Mouse (Mus musculus): ENCODE results near the gene Sstr5. TPM values are rescaled to one million over a fixed set of nuclear protein-coding genes. Genes with fewer than 3 reads are reported as not detected.

The Sstr5 gene
- polyA plus RNA-seq, 1 experiment: not detected

DNA sequence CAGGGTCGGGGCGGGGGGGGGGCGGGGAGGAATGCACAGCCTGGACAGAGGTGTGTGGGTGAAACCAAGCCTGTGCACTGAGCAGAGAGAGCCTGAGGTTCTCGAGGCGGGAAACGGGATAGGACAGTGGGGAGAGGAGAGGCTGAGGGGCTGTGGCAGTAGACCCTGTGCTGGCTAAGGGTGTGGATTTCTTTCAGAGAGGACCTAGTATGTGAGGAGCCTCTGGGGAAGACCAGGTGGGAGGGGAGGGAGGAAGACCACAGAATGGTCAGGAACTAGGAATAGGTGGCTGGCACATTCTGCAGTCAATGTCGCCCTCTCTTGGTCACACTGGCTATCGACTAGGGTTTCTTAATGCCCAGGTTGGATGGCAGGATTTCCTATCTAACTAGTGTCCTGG lies 27.3 kb downstream of the Sstr5 start:
- TF ChIP-seq POLR2A (IDR thresholded peaks at IDR 0.05; ENCODE audit: insufficient read length, low read depth) (no peak), CEBPB (IDR thresholded peaks at IDR 0.05; ENCODE audit: insufficient read depth, poor library complexity, severe bottlenecking) (no peak), POLR2AphosphoS2 (IDR thresholded peaks at IDR 0.05; ENCODE audit: insufficient read length, low read depth) (no peak), E2F4 (IDR thresholded peaks at IDR 0.05; ENCODE audit: insufficient read depth) (no peak), MAX (IDR thresholded peaks at IDR 0.05; ENCODE audit: low read depth) (no peak), TCF12 (IDR thresholded peaks at IDR 0.05; ENCODE audit: insufficient read depth, poor library complexity, severe bottlenecking) (no peak), TCF3 (IDR thresholded peaks at IDR 0.05; ENCODE audit: insufficient read length, low read depth) (no peak), MYOD1 (IDR thresholded peaks at IDR 0.05; ENCODE audit: control insufficient read depth in 1 of 3, insufficient read length in 2 of 3, low read depth in 2 of 3) (no peak)
- no peaks in the 10 kb centered on the region for H3K79me2 ChIP-seq (ENCODE audit: control insufficient read depth, insufficient read depth)
- H3K36me3 ChIP-seq (ENCODE audit: control insufficient read depth, insufficient read depth): no peaks in the 10 kb centered on the region
- H3ac ChIP-seq (ENCODE audit: control insufficient read depth, insufficient read length): no peak overlapping the region
- no peak overlapping the region for H3K4me3 ChIP-seq
- H3K27me3 ChIP-seq (ENCODE audit: control insufficient read depth, insufficient read depth, insufficient read length): peaks cover 58% of the 10 kb centered on the region
- no peak overlapping the region for H3K4me2 ChIP-seq (ENCODE audit: low read depth)

DNA sequence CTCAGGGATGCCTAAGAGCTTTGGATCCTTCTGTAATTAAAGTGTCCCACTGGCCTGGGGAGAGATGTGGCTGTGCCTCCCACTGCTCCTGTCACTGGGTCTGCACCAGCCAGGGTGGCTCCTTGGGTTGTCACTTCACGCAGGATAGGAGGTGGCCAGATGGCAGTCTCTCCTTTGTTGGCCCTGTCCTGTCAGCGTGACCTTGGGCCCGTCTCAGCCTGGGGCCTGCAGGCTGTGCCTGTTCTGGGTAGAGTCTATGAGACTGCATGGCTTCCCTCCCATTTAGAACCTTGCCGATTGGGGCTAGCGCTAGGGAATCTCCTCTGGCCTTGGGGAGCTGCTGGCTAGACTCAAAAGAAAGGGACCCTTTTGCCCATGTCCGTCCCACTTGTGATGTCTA lies 28.8 kb downstream of the Sstr5 start:
- H3K79me2 ChIP-seq (ENCODE audit: control insufficient read depth, insufficient read depth): no peaks in the 10 kb centered on the region
- no peak for TF ChIP-seq MYOD1 (IDR thresholded peaks at IDR 0.05; ENCODE audit: control insufficient read depth in 1 of 3, insufficient read length in 2 of 3, low read depth in 2 of 3)
- no peak for TF ChIP-seq USF1 (IDR thresholded peaks at IDR 0.05; ENCODE audit: low read depth)
- TF ChIP-seq REST (IDR thresholded peaks at IDR 0.05; ENCODE audit: insufficient read depth, insufficient read length): no peak
- TF ChIP-seq TCF12 (IDR thresholded peaks at IDR 0.05; ENCODE audit: insufficient read depth, poor library complexity, severe bottlenecking): no peak
- TF ChIP-seq MYOG (IDR thresholded peaks at IDR 0.05; ENCODE audit: control insufficient read depth in 1 of 3, insufficient read depth in 1 of 3, insufficient read length in 2 of 3, low read depth in 2 of 3): no peak
- no peak overlapping the region for H3K4me2 ChIP-seq (ENCODE audit: low read depth)
- no peaks in the 10 kb centered on the region for H3K36me3 ChIP-seq (ENCODE audit: control insufficient read depth, insufficient read depth)
- no peak overlapping the region for H3ac ChIP-seq (ENCODE audit: control insufficient read depth, insufficient read length)
- no peak overlapping the region for H3K4me3 ChIP-seq
- peaks cover 45% of the 10 kb centered on the region for H3K27me3 ChIP-seq (ENCODE audit: control insufficient read depth, insufficient read depth, insufficient read length)

DNA sequence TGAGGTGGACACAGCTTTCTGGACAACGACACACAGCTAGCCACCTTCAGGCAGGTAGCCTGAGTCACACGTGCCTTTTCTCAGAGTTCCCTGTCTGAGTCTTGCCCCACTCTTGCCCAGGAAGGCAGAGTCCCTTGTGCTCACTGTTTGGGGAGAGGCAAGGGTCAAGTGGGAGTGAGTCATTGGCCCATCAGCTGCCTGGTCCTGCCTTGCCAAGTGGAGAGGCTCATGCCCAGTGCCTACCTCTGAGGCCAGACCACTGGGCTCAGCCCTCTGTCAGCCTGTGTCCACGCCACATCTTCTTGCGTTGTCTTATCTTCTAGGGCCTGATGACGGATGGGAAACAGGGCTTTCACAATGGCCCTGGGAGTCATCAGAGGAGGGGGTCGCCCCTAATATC lies 29.3 kb downstream of the Sstr5 start:
- Histone ChIP-seq H3K27me3 (ENCODE audit: control insufficient read depth, insufficient read depth, insufficient read length) (peaks cover 48% of the 10 kb centered on the region), H3K4me3 (no peak overlapping the region), H3K36me3 (ENCODE audit: control insufficient read depth, insufficient read depth) (no peaks in the 10 kb centered on the region), H3K79me2 (ENCODE audit: control insufficient read depth, insufficient read depth) (no peaks in the 10 kb centered on the region), H3ac (ENCODE audit: control insufficient read depth, insufficient read length) (no peak overlapping the region), H3K4me2 (ENCODE audit: low read depth) (no peak overlapping the region)
- TF ChIP-seq REST (IDR thresholded peaks at IDR 0.05; ENCODE audit: insufficient read depth, insufficient read length): no peak

DNA sequence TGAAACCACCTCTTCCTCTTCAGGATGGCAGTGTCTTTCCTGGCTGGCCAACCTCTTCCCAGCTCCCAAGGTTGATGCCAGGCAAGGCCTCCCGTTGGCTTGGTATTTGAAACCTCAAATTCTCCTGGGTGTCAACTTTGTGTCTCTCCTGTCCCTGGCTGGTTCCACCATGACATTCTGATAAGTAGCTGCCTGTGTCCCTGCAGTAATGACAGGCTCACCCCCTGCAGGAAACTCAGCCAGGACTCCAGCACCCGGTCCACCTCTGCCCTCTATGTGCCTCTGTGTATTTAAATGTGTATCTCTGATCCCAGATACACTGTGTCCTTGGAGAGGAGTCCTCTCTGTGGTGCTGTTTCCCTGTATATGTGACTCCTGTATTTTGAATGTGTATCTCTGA lies 30.8 kb downstream of the Sstr5 start:
- H3K36me3 ChIP-seq (ENCODE audit: control insufficient read depth, insufficient read depth): no peaks in the 10 kb centered on the region
- H3K27me3 ChIP-seq (ENCODE audit: control insufficient read depth, insufficient read depth, insufficient read length): peaks cover 49% of the 10 kb centered on the region
- no peak overlapping the region for H3K4me3 ChIP-seq
- H3K4me2 ChIP-seq (ENCODE audit: low read depth): no peak overlapping the region
- no peak overlapping the region for H3ac ChIP-seq (ENCODE audit: control insufficient read depth, insufficient read length)
- TF ChIP-seq MAX (IDR thresholded peaks at IDR 0.05; ENCODE audit: low read depth): no peak
- no peak for TF ChIP-seq TCF3 (IDR thresholded peaks at IDR 0.05; ENCODE audit: insufficient read length, low read depth)
- no peaks in the 10 kb centered on the region for H3K79me2 ChIP-seq (ENCODE audit: control insufficient read depth, insufficient read depth)

DNA sequence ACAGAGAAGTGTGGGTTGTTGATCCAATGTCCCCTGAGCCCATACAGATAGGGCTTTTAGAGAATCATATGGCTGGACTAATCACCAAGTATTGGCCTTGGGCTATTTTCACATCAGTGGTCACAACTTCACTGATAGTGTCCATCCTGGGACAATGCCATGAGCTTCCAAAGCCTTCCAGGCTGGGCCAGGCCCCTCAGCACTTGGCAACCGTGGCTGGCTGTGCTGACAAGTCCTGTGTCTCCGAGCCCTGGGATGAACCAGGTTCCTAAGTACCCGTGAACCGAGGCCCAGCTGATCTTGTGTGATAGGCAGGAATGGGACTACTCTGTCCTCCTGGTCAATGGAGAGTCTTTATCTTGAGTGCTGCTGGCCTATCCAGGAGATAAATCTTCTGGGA lies 33.0 kb downstream of the Sstr5 start:
- no peak overlapping the region for H3K4me2 ChIP-seq (ENCODE audit: low read depth)
- no peak for TF ChIP-seq REST (IDR thresholded peaks at IDR 0.05; ENCODE audit: insufficient read depth, insufficient read length)
- no peak for TF ChIP-seq SRF (IDR thresholded peaks at IDR 0.05; ENCODE audit: control insufficient read depth, insufficient read length, low read depth)
- no peak for TF ChIP-seq POLR2AphosphoS2 (IDR thresholded peaks at IDR 0.05; ENCODE audit: insufficient read length, low read depth)
- no peak for TF ChIP-seq CEBPB (IDR thresholded peaks at IDR 0.05; ENCODE audit: insufficient read depth, poor library complexity, severe bottlenecking)
- no peak for TF ChIP-seq USF1 (IDR thresholded peaks at IDR 0.05; ENCODE audit: low read depth)
- no peak for TF ChIP-seq MYOD1 (IDR thresholded peaks at IDR 0.05; ENCODE audit: control insufficient read depth in 1 of 3, insufficient read length in 2 of 3, low read depth in 2 of 3)
- TF ChIP-seq E2F4 (IDR thresholded peaks at IDR 0.05; ENCODE audit: insufficient read depth): no peak
- TF ChIP-seq TCF12 (IDR thresholded peaks at IDR 0.05; ENCODE audit: insufficient read depth, poor library complexity, severe bottlenecking): no peak
- no peak for TF ChIP-seq MAX (IDR thresholded peaks at IDR 0.05; ENCODE audit: low read depth)
- TF ChIP-seq POLR2A (IDR thresholded peaks at IDR 0.05; ENCODE audit: insufficient read length, low read depth): no peak
- TF ChIP-seq TCF3 (IDR thresholded peaks at IDR 0.05; ENCODE audit: insufficient read length, low read depth): no peak
- TF ChIP-seq MYOG (IDR thresholded peaks at IDR 0.05; ENCODE audit: control insufficient read depth in 1 of 3, insufficient read depth in 1 of 3, insufficient read length in 2 of 3, low read depth in 2 of 3): no peak
- no peaks in the 10 kb centered on the region for H3K36me3 ChIP-seq (ENCODE audit: control insufficient read depth, insufficient read depth)
- no peak overlapping the region for H3ac ChIP-seq (ENCODE audit: control insufficient read depth, insufficient read length)
- H3K79me2 ChIP-seq (ENCODE audit: control insufficient read depth, insufficient read depth): no peaks in the 10 kb centered on the region
- peaks cover 41% of the 10 kb centered on the region for H3K27me3 ChIP-seq (ENCODE audit: control insufficient read depth, insufficient read depth, insufficient read length)
- no peak overlapping the region for H3K4me3 ChIP-seq
